Mouse (Mus musculus) embryonic facial prominence, embryonic 14.5 days (tissue): ENCODE results near the gene Zp3r. TPM values are rescaled to one million over a fixed set of nuclear protein-coding genes. Genes with fewer than 3 reads are reported as not detected.
"Not testable (repeated sequence)": the region's sequence is repeated elsewhere in the genome, so short reads cannot be mapped to it uniquely, and the experiment has no call there.

ENCODE experiments used
- ATAC-seq: fragments of 200-750 bp; cut with Nextera tagmentation; 2 replicates; pipeline ENCODE4 v1.8.0; 2017; ENCODE audit warnings: low read depth, moderate number of reproducible peaks, moderate TSS enrichment
- DNase-seq: peaks from one replicate; pipeline ENCODE4 v3.0.0-alpha.2; 2015; ENCODE audit warnings: low spot score
- H3K27ac ChIP-seq: fragments of 300-500 bp; sonication (generic); replicated peaks from 2 replicates; pipeline ENCODE4 v1.5.1; 2014; ENCODE audit warnings: low read depth, mild to moderate bottlenecking, low read length, moderate library complexity
- H3K27me3 ChIP-seq: fragments of 300-500 bp; sonication (generic); replicated peaks from 2 replicates; pipeline ENCODE4 v1.6.1; 2014; ENCODE audit warnings: low read length; ENCODE audit not compliant: control insufficient read depth, insufficient read depth
- H3K36me3 ChIP-seq: fragments of 300-500 bp; sonication (generic); 2 replicates; pipeline ENCODE4 v1.6.1; 2014; ENCODE audit warnings: low read length, mixed read lengths; ENCODE audit not compliant: control insufficient read depth, insufficient read depth
- H3K4me1 ChIP-seq: fragments of 300-500 bp; sonication (generic); 2 replicates; pipeline ENCODE4 v1.6.1; 2014; ENCODE audit warnings: antibody characterized with exemption, low read length; ENCODE audit not compliant: control insufficient read depth, insufficient read depth
- H3K4me2 ChIP-seq: fragments of 300-500 bp; sonication (generic); 2 replicates; pipeline ENCODE4 v1.6.1; 2014; ENCODE audit warnings: low read depth, mild to moderate bottlenecking, low read length, moderate library complexity, mixed read lengths
- H3K4me3 ChIP-seq: fragments of 300-500 bp; sonication (generic); 2 replicates; pipeline ENCODE4 v1.5.1; 2014; ENCODE audit warnings: low read depth, mild to moderate bottlenecking, low read length
- H3K9ac ChIP-seq: fragments of 300-500 bp; sonication (generic); 2 replicates; pipeline ENCODE4 v1.6.1; 2014; ENCODE audit warnings: low read depth, mild to moderate bottlenecking, low read length, moderate library complexity, mixed read lengths
- H3K9me3 ChIP-seq: fragments of 300-500 bp; sonication (generic); 2 replicates; pipeline ENCODE4 v1.6.1; 2016; ENCODE audit warnings: low read length; ENCODE audit not compliant: control insufficient read depth
- WGBS: fragments of 180-500 bp; shearing (Covaris S2); extraction: QIAGEN DNeasy Blood & Tissue Kit; methylation state at CpG from one replicate; pipeline ENCODE4 v1.1.7; 2014; 5-methylcytosine and 5-hydroxymethylcytosine counted together
- polyA plus RNA-seq: library from polyadenylated mRNA; unstranded; fragments of >200 nt; fragmentation: Nextera tagmentation; extraction: Ambion mirVana; gene quantifications from 2 replicates; pipeline ENCODE4 v1.2.1, GENCODE M21; 2014

Gene Zp3r
- polyA plus RNA-seq: not detected in 2 replicates

GRCm38 (mm10) chr1:130629521-130629920 is at the start of gene Zp3r:
Zp3r (minus strand) TSS chr1:130629621.
- H3K4me2 ChIP-seq: no peak within 1 kb of the TSS
- H3K4me3 ChIP-seq: no peak within 1 kb of the TSS
- no peak within 1 kb of the TSS for H3K9ac ChIP-seq
- ATAC-seq (no peak), DNase-seq (no peak)
- no peaks in the 10 kb centered on the region for H3K4me1 ChIP-seq
- WGBS: 89% methylated on average over 2 of the region's 2 CpGs
- H3K9me3 ChIP-seq: no peaks in the 10 kb centered on the region
- H3K27me3 ChIP-seq: no peaks in the 10 kb centered on the region
- H3K36me3 ChIP-seq: no peaks in the 10 kb centered on the region
- no peak within 1 kb of the TSS for H3K27ac ChIP-seq

- Histone ChIP-seq H3K36me3 (no peaks in the 10 kb centered on the region), H3K4me3 (no peak overlapping the region), H3K4me2 (no peak overlapping the region), H3K9me3 (no peaks in the 10 kb centered on the region), H3K27me3 (no peaks in the 10 kb centered on the region), H3K9ac (no peak overlapping the region), H3K27ac (no peak overlapping the region), H3K4me1 (no peaks in the 10 kb centered on the region)
- 85% methylated on average over 2 of the region's 2 CpGs for WGBS
- no peak for DNase-seq
- ATAC-seq: no peak
Observed at GRCm38 (mm10) chr1:130678551-130678950, 49.1 kb upstream of the Zp3r start.

GRCm38 (mm10) chr1:130663576-130663975 is 34.2 kb upstream of the Zp3r start:
- H3K4me3 ChIP-seq, H3K27ac ChIP-seq, H3K4me2 ChIP-seq, H3K27me3 ChIP-seq, ATAC-seq, DNase-seq, H3K9me3 ChIP-seq, H3K36me3 ChIP-seq, H3K4me1 ChIP-seq, H3K9ac ChIP-seq: not testable (repeated sequence)
- WGBS: 85% methylated on average over 5 of the region's 5 CpGs

- DNase-seq (no peak), ATAC-seq (no peak)
- Histone ChIP-seq H3K4me3 (no peak within 1 kb of the TSS), H3K27ac (no peak within 1 kb of the TSS), H3K9ac (no peak within 1 kb of the TSS), H3K4me1 (no peaks in the 10 kb centered on the region), H3K27me3 (no peaks in the 10 kb centered on the region), H3K9me3 (no peaks in the 10 kb centered on the region), H3K4me2 (no peak within 1 kb of the TSS), H3K36me3 (no peaks in the 10 kb centered on the region)
- WGBS: 49% methylated on average over 3 of the region's 3 CpGs
Observed at GRCm38 (mm10) chr1:130661454-130661853, 32.0 kb upstream of the Zp3r start, which contains the start of gene C4bp. C4bp (minus strand) TSS chr1:130661632.

GRCm38 (mm10) chr1:130659641-130660040 is 30.2 kb upstream of the Zp3r start:
- not testable (repeated sequence) for ATAC-seq, H3K27ac ChIP-seq, H3K9me3 ChIP-seq, H3K36me3 ChIP-seq, H3K9ac ChIP-seq, H3K4me1 ChIP-seq, DNase-seq, H3K27me3 ChIP-seq, H3K4me2 ChIP-seq, H3K4me3 ChIP-seq
- 29% methylated on average over 5 of the region's 5 CpGs for WGBS

- peak; percentile 4 for DNase-seq
- H3K9ac ChIP-seq: no peak overlapping the region
- H3K4me3 ChIP-seq: no peak overlapping the region
- H3K4me1 ChIP-seq: no peaks in the 10 kb centered on the region
- H3K9me3 ChIP-seq: no peaks in the 10 kb centered on the region
- no peaks in the 10 kb centered on the region for H3K36me3 ChIP-seq
- H3K4me2 ChIP-seq: no peak overlapping the region
- H3K27ac ChIP-seq: no peak overlapping the region
- ATAC-seq: peak; percentile 22; the same call in 1 of the 2 replicates
- no peaks in the 10 kb centered on the region for H3K27me3 ChIP-seq
- 67% methylated on average over 4 of the region's 4 CpGs for WGBS
Observed at GRCm38 (mm10) chr1:130644103-130644502, 14.7 kb upstream of the Zp3r start.

GRCm38 (mm10) chr1:130640967-130641366 is 11.5 kb upstream of the Zp3r start:
- no peaks in the 10 kb centered on the region for H3K27me3 ChIP-seq
- H3K9ac ChIP-seq: no peak overlapping the region
- DNase-seq (no peak), ATAC-seq (no peak)
- H3K4me1 ChIP-seq: no peaks in the 10 kb centered on the region
- H3K4me3 ChIP-seq: no peak overlapping the region
- H3K4me2 ChIP-seq: no peak overlapping the region
- no peaks in the 10 kb centered on the region for H3K36me3 ChIP-seq
- H3K9me3 ChIP-seq: no peaks in the 10 kb centered on the region
- H3K27ac ChIP-seq: no peak overlapping the region

- ATAC-seq: no peak
- Histone ChIP-seq H3K4me3 (no peak overlapping the region), H3K4me2 (peak overlapping the region; percentile 4; the same call in 1 of the 2 replicates)
Observed at GRCm38 (mm10) chr1:130633761-130634410, 4.5 kb upstream of the Zp3r start.

GRCm38 (mm10) chr1:130633316-130633715 is 3.9 kb upstream of the Zp3r start:
- Histone ChIP-seq H3K9ac (no peak overlapping the region), H3K27ac (no peak overlapping the region), H3K4me1 (no peaks in the 10 kb centered on the region), H3K27me3 (no peaks in the 10 kb centered on the region), H3K4me3 (no peak overlapping the region), H3K9me3 (no peaks in the 10 kb centered on the region), H3K36me3 (no peaks in the 10 kb centered on the region), H3K4me2 (no peak overlapping the region)
- WGBS: 84% methylated on average over 8 of the region's 8 CpGs
- DNase-seq: no peak
- ATAC-seq: no peak

More at GRCm38 (mm10) chr1:130633761-130634410, 4.5 kb upstream of the Zp3r start:
- Histone ChIP-seq H3K9me3 (no peaks in the 10 kb centered on the region), H3K4me1 (no peaks in the 10 kb centered on the region), H3K27me3 (no peaks in the 10 kb centered on the region), H3K27ac (no peak overlapping the region), H3K36me3 (no peaks in the 10 kb centered on the region), H3K9ac (no peak overlapping the region)
- DNase-seq: peak; percentile 45
- WGBS: 27% methylated on average over 16 of the region's 16 CpGs
